Mouse (Mus musculus) lung, embryonic 15.5 days (tissue): ENCODE data around the gene Rab8b. TPM values are rescaled to one million over a fixed set of nuclear protein-coding genes. Genes with fewer than 3 reads are reported as not detected.

Source experiments
- polyA plus RNA-seq: library from polyadenylated mRNA; unstranded; fragments of >200 nt; fragmentation: Nextera tagmentation; extraction: Ambion mirVana; gene quantifications from 2 replicates; pipeline ENCODE4 v1.2.1, GENCODE M21; 2015

Rab8b gene
- polyA plus RNA-seq, 1 experiment from 2014 or later: 30.1 TPM

Other genes starting within 250 kb of the Rab8b start
- gene Car12, start 206.0 kb downstream of the Rab8b start, polyA plus RNA-seq: 1.8 and 2.7 TPM in 2 replicates
- 6.4 and 8.2 TPM in 2 replicates for gene Aph1b, start 124.2 kb downstream of the Rab8b start, polyA plus RNA-seq
- 0.44 and 0.92 TPM in 2 replicates for gene Gm10647, start 122.6 kb downstream of the Rab8b start, polyA plus RNA-seq
- gene Aph1c, start 85.0 kb downstream of the Rab8b start, polyA plus RNA-seq: 3.5 and 5.3 TPM in 2 replicates
- gene Rps27l, start 26.4 kb upstream of the Rab8b start, polyA plus RNA-seq: 602 and 647 TPM in 2 replicates
- 6.7 and 7.2 TPM in 2 replicates for gene Lactb, start 55.8 kb upstream of the Rab8b start, polyA plus RNA-seq
- 747 and 774 TPM in 2 replicates for gene Tpm1, start 129.7 kb upstream of the Rab8b start, polyA plus RNA-seq